Mouse (Mus musculus): ENCODE measurements around the gene Ndrg3.

- TF ChIP-seq MAX (IDR thresholded peaks at IDR 0.05) (no peak), MYOG (IDR thresholded peaks at IDR 0.05; ENCODE audit: control insufficient read depth, extremely low read depth, insufficient read length) (no peak), USF1 (IDR thresholded peaks at IDR 0.05; ENCODE audit: low read depth) (no peak), CTCF (IDR thresholded peaks at IDR 0.05; ENCODE audit: control insufficient read depth, insufficient read depth, insufficient read length) (no peak), MYOD1 (IDR thresholded peaks at IDR 0.05; ENCODE audit: control insufficient read depth, insufficient read length, low read depth) (no peak)
Observed at GRCm38 (mm10) chr2:157008509-157008908, 16.7 kb upstream of the Ndrg3 start.
